ENCODE assay signal across 17 mouse cellular contexts in genomic region chr10:127570937-127571641, GRCm38 (mm10). TPM values are rescaled to one million over a fixed set of nuclear protein-coding genes. Genes with fewer than 3 reads are reported as not detected.
DNase-seq lines count a peak whose midpoint lies in the region; ATAC-seq and TF ChIP-seq lines count a peak whose summit lies in the region.
"Had no signal": no experiment of that assay in that cellular context is flagged by ENCODE, and none has a peak within 500 bp of the region (broad histone marks: within the 10 kb centered on the region; RNA-seq: fewer than 3 reads in every experiment).

No protein-coding gene starts in this region.

- WGBS in kidney, embryonic 15.5 days: 84% methylated on average over 17 of the region's 17 CpGs

- TF ChIP-seq EP300 in MEL (IDR thresholded peaks at IDR 0.05; ENCODE audit: low read depth in 1 of 2, low read length in 2 of 2): no peak

- H3K4me3 ChIP-seq in kidney, embryonic 15.5 days (replicated peaks): no peak overlapping the region
- H3K4me3 ChIP-seq in MEL (ENCODE audit: control insufficient read depth in 1 of 2, insufficient read depth in 1 of 2, low read depth in 2 of 2, low read length in 2 of 2): no peak overlapping the region
- H3K4me3 ChIP-seq: heart, embryonic 13.5 days; neural tube, embryonic 15.5 days had no signal

- no peak overlapping the region for H3K4me2 ChIP-seq in kidney, embryonic 15.5 days
- H3K4me2 ChIP-seq: heart, embryonic 13.5 days; neural tube, embryonic 15.5 days had no signal

- no peak for TF ChIP-seq RAD21 in MEL (IDR thresholded peaks at IDR 0.05; ENCODE audit: low read depth, low read length)

- peak; percentile 49 for DNase-seq in kidney, postnatal 10 days
- DNase-seq in MEL (ENCODE audit: low read depth, low spot score): peak; percentile 19
- peak; percentile 34 for DNase-seq in lung, postnatal 36 days
- no peak for DNase-seq in frontal cortex, postnatal 36 days (ENCODE audit: low spot score in 2 of 2)
- no peak for DNase-seq in thymus, postnatal 0 days (ENCODE audit: low spot score)
- DNase-seq: cerebellum, adult 8-10 months; layer of hippocampus, adult 9-11 months; retina, postnatal 1 day; thymus, adult 18-20 months had no signal

- no peak overlapping the region for H3K27ac ChIP-seq in kidney, embryonic 15.5 days
- no peak overlapping the region for H3K27ac ChIP-seq in MEL (ENCODE audit: control insufficient read depth, low read depth, low read length)
- H3K27ac ChIP-seq: heart, embryonic 13.5 days; neural tube, embryonic 15.5 days had no signal

- H3K9ac ChIP-seq in kidney, embryonic 15.5 days: no peak overlapping the region
- H3K9ac ChIP-seq in MEL (ENCODE audit: control insufficient read depth, low read depth, low read length, poor library complexity, severe bottlenecking): no peak overlapping the region
- H3K9ac ChIP-seq: heart, embryonic 13.5 days; neural tube, embryonic 15.5 days had no signal

- TF ChIP-seq CTCF in MEL (IDR thresholded peaks at IDR 0.05 in 2 of 3, conservative IDR thresholded peaks at IDR 0.05 in 1 of 3; ENCODE audit: control insufficient read depth in 1 of 3, insufficient read depth in 1 of 3, low read depth in 2 of 3, low read length in 3 of 3, poor library complexity in 1 of 3, severe bottlenecking in 1 of 3): no peak

- no peaks in the 10 kb centered on the region for H3K9me3 ChIP-seq in kidney, embryonic 15.5 days (replicated peaks)
- no peaks in the 10 kb centered on the region for H3K9me3 ChIP-seq in MEL (replicated peaks; ENCODE audit: insufficient read depth, low read length)
- H3K9me3 ChIP-seq: G1E; heart, embryonic 13.5 days; neural tube, embryonic 15.5 days had no signal

- no peaks in the 10 kb centered on the region for H3K79me2 ChIP-seq in MEL (ENCODE audit: control insufficient read depth, insufficient read depth, low read length, poor library complexity)

- H3K36me3 ChIP-seq in kidney, embryonic 15.5 days: peaks cover 80% of the 10 kb centered on the region
- peaks cover 0 to 5% of the 10 kb centered on the region in 2 experiments; a peak in 1 of 4 replicates for H3K36me3 ChIP-seq in MEL (ENCODE audit: control insufficient read depth in 1 of 2, insufficient read depth in 2 of 2, low read length in 2 of 2)
- H3K36me3 ChIP-seq: G1E had no signal

- no peaks in the 10 kb centered on the region for H3K27me3 ChIP-seq in kidney, embryonic 15.5 days
- 0 out of 4 replicates have a peak, but pooled peaks cover 0 to 2% of the 10 kb centered on the region in 2 experiments for H3K27me3 ChIP-seq in MEL (ENCODE audit: control insufficient read depth in 1 of 2, insufficient read depth in 2 of 2, low read length in 2 of 2)
- H3K27me3 ChIP-seq: heart, embryonic 13.5 days; neural tube, embryonic 15.5 days had no signal

- no peak for ATAC-seq in kidney, embryonic 15.5 days (replicated peaks; ENCODE audit: low FRiP score)
- peak; percentile 64 for ATAC-seq in erythroid progenitor cell, adult 5-6 weeks (replicated peaks; ENCODE audit: low FRiP score, poor library complexity, severe bottlenecking)
- ATAC-seq in megakaryocyte, adult 5-6 weeks (ENCODE audit: poor library complexity, severe bottlenecking): no peak

- H3K4me1 ChIP-seq in kidney, embryonic 15.5 days: peaks cover 4% of the 10 kb centered on the region; the same call in 1 of the 2 replicates
- peaks cover 0 to 8% of the 10 kb centered on the region in 2 experiments; a peak in 2 of 4 replicates for H3K4me1 ChIP-seq in MEL (ENCODE audit: control insufficient read depth in 1 of 2, insufficient read depth in 2 of 2, low read length in 2 of 2)
- H3K4me1 ChIP-seq: neural tube, embryonic 15.5 days had no signal

- TF ChIP-seq POLR2A in MEL (IDR thresholded peaks at IDR 0.05; ENCODE audit: control insufficient read depth in 1 of 2, insufficient read depth in 1 of 2, low read depth in 1 of 2, low read length in 2 of 2, poor library complexity in 1 of 2): no peak

TF ChIP-seq in MEL, 35 proteins besides CTCF, POLR2A, EP300 and RAD21:
- TF ChIP-seq MAFK (IDR thresholded peaks at IDR 0.05; ENCODE audit: borderline replicate concordance, low read depth, low read length): no peak
- TF ChIP-seq TBP (IDR thresholded peaks at IDR 0.05; ENCODE audit: low read depth, low read length): peak; percentile 79

RNA-seq across cellular contexts. Expression of gene Nxph4, which starts 36.7 kb away (rescaled TPM):
- 1.7 and 3.3 TPM in 2 replicates for polyA plus RNA-seq in kidney, embryonic 15.5 days (2015; fragmentation: Nextera tagmentation; extraction: Ambion mirVana)
- not detected in 2 replicates for total RNA-seq in MEL (2012; rRNA removed)
- under 1 TPM in 1 of 2 experiments, not detected in 1; 0.24 TPM for polyA plus RNA-seq in MEL (2012; ENCODE audit: insufficient read depth in 1 of 2, insufficient read length in 2 of 2, low read depth in 1 of 2, low replicate concordance in 2 of 2, missing spikeins in 1 of 2)
- not detected in 2 replicates for total RNA-seq in erythroid progenitor cell, adult 5-6 weeks (2015; ENCODE audit: low replicate concordance)
- not detected in 2 replicates for total RNA-seq in erythroid progenitor cell, adult 5-6 weeks (2017; ENCODE audit: low replicate concordance)
- polyA plus RNA-seq in thymus, postnatal 0 days (2015; fragmentation: Nextera tagmentation; extraction: Ambion mirVana): 0.19 and 0.23 TPM in 2 replicates
- total RNA-seq in megakaryocyte, adult 5-6 weeks (2015): not detected in 2 replicates
- not detected in 2 replicates for total RNA-seq in megakaryocyte, adult 5-6 weeks (2017)
- total RNA-seq: monocyte, adult 5-6 weeks had no signal
- polyA plus RNA-seq: spleen, adult 2 months had no signal

RNA-seq across cellular contexts. Expression of gene Shmt2, which starts 48.8 kb away (rescaled TPM):
- polyA plus RNA-seq in kidney, embryonic 15.5 days (2015; fragmentation: Nextera tagmentation; extraction: Ambion mirVana): 99.8 and 111 TPM in 2 replicates
- 242 and 383 TPM in 2 replicates for total RNA-seq in MEL (2012; rRNA removed)
- polyA plus RNA-seq in MEL (2012; ENCODE audit: insufficient read depth in 1 of 2, insufficient read length in 2 of 2, low read depth in 1 of 2, low replicate concordance in 2 of 2, missing spikeins in 1 of 2): 100 to 1,000 TPM; 263 to 582 TPM
- 17.2 and 28.1 TPM in 2 replicates for total RNA-seq in erythroid progenitor cell, adult 5-6 weeks (2015; ENCODE audit: low replicate concordance)
- 21.4 and 24.8 TPM in 2 replicates for total RNA-seq in erythroid progenitor cell, adult 5-6 weeks (2017; ENCODE audit: low replicate concordance)
- polyA plus RNA-seq in thymus, postnatal 0 days (2015; fragmentation: Nextera tagmentation; extraction: Ambion mirVana): 102 and 118 TPM in 2 replicates
- total RNA-seq in megakaryocyte, adult 5-6 weeks (2015): 31.3 and 31.9 TPM in 2 replicates
- total RNA-seq in megakaryocyte, adult 5-6 weeks (2017): 27.8 and 33.1 TPM in 2 replicates

RNA-seq across cellular contexts. Expression of gene Lrp1, which starts 49.9 kb away (rescaled TPM):
- polyA plus RNA-seq in kidney, embryonic 15.5 days (2015; fragmentation: Nextera tagmentation; extraction: Ambion mirVana): 52.4 and 65.0 TPM in 2 replicates
- total RNA-seq in MEL (2012; rRNA removed): 0.33 and 0.42 TPM in 2 replicates
- polyA plus RNA-seq in MEL (2012; ENCODE audit: insufficient read depth in 1 of 2, insufficient read length in 2 of 2, low read depth in 1 of 2, low replicate concordance in 2 of 2, missing spikeins in 1 of 2): under 1 TPM in 1 of 2 experiments, not detected in 1; 0.39 TPM
- total RNA-seq in erythroid progenitor cell, adult 5-6 weeks (2015; ENCODE audit: low replicate concordance): 19.7 and 21.6 TPM in 2 replicates
- 11.5 and 13.1 TPM in 2 replicates for total RNA-seq in erythroid progenitor cell, adult 5-6 weeks (2017; ENCODE audit: low replicate concordance)
- 8.0 and 8.6 TPM in 2 replicates for polyA plus RNA-seq in thymus, postnatal 0 days (2015; fragmentation: Nextera tagmentation; extraction: Ambion mirVana)
- total RNA-seq in megakaryocyte, adult 5-6 weeks (2015): 85.5 and 104 TPM in 2 replicates
- 62.4 and 72.2 TPM in 2 replicates for total RNA-seq in megakaryocyte, adult 5-6 weeks (2017)

RNA-seq across cellular contexts. Expression of gene Ndufa4l2, which starts 56.3 kb away (rescaled TPM):
- 51.2 and 72.2 TPM in 2 replicates for polyA plus RNA-seq in kidney, embryonic 15.5 days (2015; fragmentation: Nextera tagmentation; extraction: Ambion mirVana)
- total RNA-seq in MEL (2012; rRNA removed): 21.8 and 28.6 TPM in 2 replicates
- polyA plus RNA-seq in MEL (2012; ENCODE audit: insufficient read depth in 1 of 2, insufficient read length in 2 of 2, low read depth in 1 of 2, low replicate concordance in 2 of 2, missing spikeins in 1 of 2): 10 to 100 TPM in 1 of 2 experiments, not detected in 1; 26.6 TPM
- total RNA-seq in erythroid progenitor cell, adult 5-6 weeks (2015; ENCODE audit: low replicate concordance): not detected in 2 replicates
- total RNA-seq in erythroid progenitor cell, adult 5-6 weeks (2017; ENCODE audit: low replicate concordance): not detected in 2 replicates
- 10.4 and 13.2 TPM in 2 replicates for polyA plus RNA-seq in thymus, postnatal 0 days (2015; fragmentation: Nextera tagmentation; extraction: Ambion mirVana)
- not detected in 2 replicates for total RNA-seq in megakaryocyte, adult 5-6 weeks (2015)
- total RNA-seq in megakaryocyte, adult 5-6 weeks (2017): not detected in 2 replicates
- total RNA-seq: monocyte, adult 5-6 weeks had no signal

Comparison
In these comparisons a context has a peak if more than half of its experiments do, and no peak if none do; other contexts are left out.
1. DNase-seq: peak in kidney, postnatal 10 days (single experiment), MEL (single experiment) and lung, postnatal 36 days (single experiment); none in frontal cortex, postnatal 36 days (0 of 2) and thymus, postnatal 0 days (single experiment).